Mouse (Mus musculus) layer of hippocampus, postnatal 36 days (tissue): Measurements from ENCODE around the gene Itm2c. TPM values are rescaled to one million over a fixed set of nuclear protein-coding genes. Genes with fewer than 3 reads are reported as not detected.

ENCODE experiments used
- DNase-seq, 2 experiments: peaks; one replicate each; pipeline ENCODE4 v3.0.0; 2022
- total RNA-seq, 2 experiments: library from RNA; stranded (reverse); gene quantifications; 2 replicates each; pipeline ENCODE4 v1.2.3; 2021

Itm2c gene
- total RNA-seq, 2 experiments from 2014 or later: 719 to 827 TPM

- peak; percentile 52 to 54 for DNase-seq
These were observed 5.3 kb downstream of the Itm2c start for GRCm38 (mm10) chr1:85899388-85899761.

- DNase-seq: no peak
These were observed 6.6 kb downstream of the Itm2c start for GRCm38 (mm10) chr1:85900521-85901333.

- DNase-seq: no peak
These were observed 7.5 kb downstream of the Itm2c start for GRCm38 (mm10) chr1:85901516-85902107.

- no peak for DNase-seq
These were observed 8.1 kb downstream of the Itm2c start for GRCm38 (mm10) chr1:85902108-85902561.

GRCm38 (mm10) chr1:85906892-85907291 is 12.8 kb downstream of the Itm2c start:
- no peak for DNase-seq

- DNase-seq: no peak
These were observed 14.9 kb downstream of the Itm2c start for GRCm38 (mm10) chr1:85908754-85909590.

GRCm38 (mm10) chr1:85913078-85913755 is 19.1 kb downstream of the Itm2c start:
- DNase-seq: no peak

GRCm38 (mm10) chr1:85915890-85916289 is 21.8 kb downstream of the Itm2c start:
- DNase-seq: no peak

GRCm38 (mm10) chr1:85916830-85917450 is 22.9 kb downstream of the Itm2c start:
- DNase-seq: no peak

- no peak for DNase-seq
These were observed 25.5 kb downstream of the Itm2c start for GRCm38 (mm10) chr1:85919621-85920020.

- DNase-seq: peak; percentile 42 to 61
These were observed 27.6 kb downstream of the Itm2c start for GRCm38 (mm10) chr1:85921725-85922124.

GRCm38 (mm10) chr1:85922127-85922864 is 28.2 kb downstream of the Itm2c start:
- DNase-seq: no peak

GRCm38 (mm10) chr1:85922865-85923211 is 28.8 kb downstream of the Itm2c start:
- no peak for DNase-seq

- no peak for DNase-seq
These were observed 31.1 kb downstream of the Itm2c start for GRCm38 (mm10) chr1:85925183-85925582.

GRCm38 (mm10) chr1:85928057-85928687 is 34.1 kb downstream of the Itm2c start, which contains the start of gene 4933407L21Rik:
Gene 4933407L21Rik, plus strand, starts transcription at chr1:85928483.
- peak; percentile 73 to 78 for DNase-seq

- DNase-seq: no peak
These were observed 34.6 kb downstream of the Itm2c start for GRCm38 (mm10) chr1:85928688-85929065.

GRCm38 (mm10) chr1:85929406-85929805 is 35.3 kb downstream of the Itm2c start:
- no peak for DNase-seq

- DNase-seq: peak in 1 of 2 experiments; percentile 49
These were observed 37.1 kb downstream of the Itm2c start for GRCm38 (mm10) chr1:85931170-85931569.

GRCm38 (mm10) chr1:85933226-85933625 is 39.1 kb downstream of the Itm2c start:
- no peak for DNase-seq

- DNase-seq: no peak
These were observed 39.8 kb downstream of the Itm2c start for GRCm38 (mm10) chr1:85933631-85934465.
